Mouse (Mus musculus) kidney, postnatal 0 days (tissue): ENCODE measurements around the gene Il20rb. TPM values are rescaled to one million over a fixed set of nuclear protein-coding genes. Genes with fewer than 3 reads are reported as not detected.

Experiments
- ATAC-seq: fragments of 200-750 bp; cut with Nextera tagmentation; replicated peaks from 2 replicates; pipeline ENCODE4 v1.8.0; 2017; ENCODE audit warnings: low read depth, moderate number of reproducible peaks, moderate TSS enrichment, moderate library complexity; ENCODE audit not compliant: low FRiP score
- DNase-seq: peaks from one replicate; pipeline ENCODE4 v3.0.0-alpha.2; 2016; ENCODE audit warnings: low spot score
- H3K27ac ChIP-seq: fragments of 300-500 bp; sonication (generic); 2 replicates; pipeline ENCODE4 v1.5.1; 2014; ENCODE audit warnings: mild to moderate bottlenecking
- H3K27me3 ChIP-seq: fragments of 300-500 bp; sonication (generic); 2 replicates; pipeline ENCODE4 v1.6.1; 2014; ENCODE audit warnings: low read length, mixed read lengths; ENCODE audit not compliant: insufficient read depth
- H3K36me3 ChIP-seq: fragments of 300-500 bp; sonication (generic); 2 replicates; pipeline ENCODE4 v1.6.1; 2014; ENCODE audit warnings: low read length, mixed read lengths; ENCODE audit not compliant: insufficient read depth
- H3K4me1 ChIP-seq: fragments of 300-500 bp; sonication (generic); replicated peaks from 2 replicates; pipeline ENCODE4 v1.6.1; 2014; ENCODE audit warnings: antibody characterized with exemption, low read length, mixed read lengths; ENCODE audit not compliant: insufficient read depth
- H3K4me2 ChIP-seq: fragments of 300-500 bp; sonication (generic); 2 replicates; pipeline ENCODE4 v1.6.1; 2014; ENCODE audit warnings: mild to moderate bottlenecking, low read length, moderate library complexity, mixed read lengths
- H3K4me3 ChIP-seq: fragments of 300-500 bp; sonication (generic); replicated peaks from 2 replicates; pipeline ENCODE4 v1.5.1; 2014; ENCODE audit warnings: low read depth, low read length
- H3K9ac ChIP-seq: fragments of 300-500 bp; sonication (generic); 2 replicates; pipeline ENCODE4 v1.6.1; 2014; ENCODE audit warnings: low read depth, low read length
- H3K9me3 ChIP-seq: fragments of 300-500 bp; sonication (generic); replicated peaks from 2 replicates; pipeline ENCODE4 v1.6.1; 2016; ENCODE audit warnings: low read length, inconsistent platforms, mixed read lengths
- CTCF ChIP-seq: IDR thresholded peaks from 2 replicates; pipeline ENCODE4 v1.5.1; 2016; ENCODE audit warnings: antibody characterized with exemption, low read depth, mild to moderate bottlenecking, moderate library complexity
- WGBS: fragments of 180-500 bp; shearing (Covaris S2); extraction: QIAGEN DNeasy Blood & Tissue Kit; methylation state at CpG from one replicate; pipeline ENCODE4 v1.1.7; 2014; 5-methylcytosine and 5-hydroxymethylcytosine counted together
- polyA plus RNA-seq: library from polyadenylated mRNA; unstranded; fragments of >200 nt; fragmentation: Nextera tagmentation; extraction: Ambion mirVana; gene quantifications from 2 replicates; pipeline ENCODE4 v1.2.1, GENCODE M21; 2015

The Il20rb gene
- polyA plus RNA-seq, 1 experiment from 2014 or later, result 1.7 TPM

DNA sequence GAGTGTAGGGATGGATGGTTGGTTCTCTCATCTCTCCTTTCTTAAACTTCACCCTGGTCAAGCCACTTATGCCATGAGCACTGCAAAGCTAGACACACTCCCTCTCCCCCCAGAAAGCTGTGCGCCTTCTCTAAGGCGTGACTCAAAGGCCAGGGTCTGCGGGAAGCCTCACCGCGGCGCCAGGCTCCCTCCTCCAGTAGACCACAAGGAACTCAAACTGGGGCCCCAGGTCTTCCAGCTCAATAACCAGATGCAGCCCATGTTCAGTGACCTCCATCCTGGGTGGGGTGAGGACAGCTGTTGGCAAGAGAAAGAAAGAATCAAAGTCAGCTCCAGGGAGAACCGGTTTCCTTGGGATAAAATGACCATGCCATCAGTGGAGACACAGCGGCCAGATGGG is 18.4 kb downstream of the Il20rb start:
- DNase-seq (no peak), ATAC-seq (no peak)
- whole genome bisulfite sequencing, result 97% methylated on average over 8 of the region's 8 CpGs
- Histone ChIP-seq H3K9ac (no peak overlapping the region), H3K27ac (no peak overlapping the region), H3K36me3 (0 out of 2 replicates have a peak, but pooled peaks cover 5% of the 10 kb centered on the region), H3K27me3 (no peaks in the 10 kb centered on the region), H3K9me3 (no peaks in the 10 kb centered on the region), H3K4me2 (no peak overlapping the region), H3K4me3 (no peak overlapping the region), H3K4me1 (no peaks in the 10 kb centered on the region)
- TF ChIP-seq CTCF, result no peak

DNA sequence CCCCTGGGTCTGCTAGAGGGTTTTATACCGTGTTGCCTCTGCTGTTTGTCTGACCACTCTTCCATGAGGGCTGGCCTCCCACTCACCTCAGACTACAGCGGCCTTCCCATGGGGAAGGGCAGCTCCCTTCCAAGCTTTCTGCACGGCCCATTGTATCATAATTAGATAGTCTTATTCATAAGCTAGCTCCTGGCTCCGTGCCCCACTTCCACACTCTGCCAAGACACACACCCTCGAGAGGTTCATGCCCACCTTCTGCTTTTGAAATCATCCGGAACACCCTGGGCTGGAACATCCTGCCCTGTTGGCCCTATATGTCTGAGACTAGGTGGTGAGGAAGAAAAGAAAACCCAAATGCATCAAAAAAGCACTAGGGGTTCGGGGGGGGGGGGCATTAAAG is 18.9 kb downstream of the Il20rb start:
- Histone ChIP-seq H3K4me3 (no peak overlapping the region), H3K9ac (no peak overlapping the region), H3K36me3 (0 out of 2 replicates have a peak, but pooled peaks cover 5% of the 10 kb centered on the region), H3K4me2 (no peak overlapping the region), H3K9me3 (no peaks in the 10 kb centered on the region), H3K27ac (no peak overlapping the region), H3K4me1 (no peaks in the 10 kb centered on the region), H3K27me3 (no peaks in the 10 kb centered on the region)
- no peak for DNase-seq
- ATAC-seq, result no peak
- WGBS, result 67% methylated on average over 7 of the region's 7 CpGs
- no peak for TF ChIP-seq CTCF

DNA sequence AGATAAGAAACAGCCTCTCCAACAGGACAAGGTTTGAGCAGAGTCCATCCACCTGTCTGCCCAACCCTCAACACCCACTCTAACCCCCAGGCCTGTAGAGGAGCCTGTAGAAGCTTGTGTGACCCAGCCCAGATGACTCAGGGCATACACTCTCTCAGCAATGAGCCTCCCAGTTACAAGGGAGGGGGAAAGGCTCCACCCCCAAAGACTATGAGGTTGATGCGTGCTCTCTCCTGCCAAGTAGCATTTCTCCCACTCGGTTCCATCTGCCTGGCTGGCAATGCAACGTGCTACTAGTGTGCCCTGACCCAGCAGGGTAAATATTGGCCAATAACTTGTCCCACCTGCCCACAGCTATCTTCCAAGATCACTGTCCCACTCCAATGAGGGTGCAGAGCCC is 19.8 kb downstream of the Il20rb start:
- 70% methylated on average over 3 of the region's 3 CpGs for WGBS
- no peaks in the 10 kb centered on the region for H3K9me3 ChIP-seq
- H3K9ac ChIP-seq, result no peak overlapping the region
- DNase-seq (no peak), ATAC-seq (no peak)
- H3K4me2 ChIP-seq, result no peak overlapping the region
- no peaks in the 10 kb centered on the region for H3K27me3 ChIP-seq
- no peak for TF ChIP-seq CTCF
- H3K36me3 ChIP-seq, result 0 out of 2 replicates have a peak, but pooled peaks cover 5% of the 10 kb centered on the region
- H3K27ac ChIP-seq, result no peak overlapping the region
- H3K4me3 ChIP-seq, result no peak overlapping the region
- H3K4me1 ChIP-seq, result no peaks in the 10 kb centered on the region

DNA sequence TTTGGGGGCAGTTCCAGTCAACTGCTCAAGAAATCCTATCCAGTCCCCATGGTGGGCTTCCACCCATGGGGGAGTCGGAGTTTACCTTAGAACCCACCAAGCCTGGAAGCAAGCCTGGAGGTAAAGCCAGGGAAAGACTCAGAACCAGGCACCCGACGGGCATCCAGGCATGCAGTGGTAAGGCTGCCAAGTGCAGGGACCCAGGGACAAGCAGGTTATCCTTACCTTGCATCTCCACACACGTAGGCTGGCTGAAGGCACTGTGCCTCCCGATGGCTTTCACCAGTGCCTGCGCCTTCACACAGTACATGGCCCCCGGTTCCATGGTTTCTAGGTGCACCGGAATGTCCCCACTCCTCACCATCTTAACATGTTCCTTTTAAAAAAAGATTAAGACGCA is 20.6 kb downstream of the Il20rb start:
- Histone ChIP-seq H3K4me2 (no peak overlapping the region), H3K4me3 (no peak overlapping the region), H3K9ac (no peak overlapping the region), H3K27ac (no peak overlapping the region), H3K27me3 (no peaks in the 10 kb centered on the region), H3K4me1 (no peaks in the 10 kb centered on the region), H3K36me3 (0 out of 2 replicates have a peak, but pooled peaks cover 5% of the 10 kb centered on the region), H3K9me3 (no peaks in the 10 kb centered on the region)
- TF ChIP-seq CTCF, result no peak
- DNase-seq (no peak), ATAC-seq (no peak)
- WGBS, result 91% methylated on average over 9 of the region's 9 CpGs

- Histone ChIP-seq H3K36me3 (0 out of 2 replicates have a peak, but pooled peaks cover 5% of the 10 kb centered on the region), H3K4me2 (no peak overlapping the region), H3K4me3 (no peak overlapping the region), H3K27me3 (no peaks in the 10 kb centered on the region), H3K9me3 (no peaks in the 10 kb centered on the region), H3K9ac (no peak overlapping the region), H3K4me1 (no peaks in the 10 kb centered on the region), H3K27ac (no peak overlapping the region)
- DNase-seq (no peak), ATAC-seq (no peak)
- WGBS, result 75% methylated on average over 5 of the region's 5 CpGs
- TF ChIP-seq CTCF, result no peak
These were observed 21.2 kb downstream of the Il20rb start for GRCm38 (mm10) chr9:100465380-100465779.

GRCm38 (mm10) chr9:100463771-100464170 is 22.8 kb downstream of the Il20rb start:
- Histone ChIP-seq H3K36me3 (0 out of 2 replicates have a peak, but pooled peaks cover 5% of the 10 kb centered on the region), H3K9me3 (no peaks in the 10 kb centered on the region), H3K4me3 (no peak overlapping the region), H3K27ac (no peak overlapping the region), H3K27me3 (no peaks in the 10 kb centered on the region), H3K9ac (no peak overlapping the region), H3K4me2 (no peak overlapping the region), H3K4me1 (no peaks in the 10 kb centered on the region)
- ATAC-seq (no peak), DNase-seq (no peak)
- WGBS, result 73% methylated on average over 2 of the region's 2 CpGs
- no peak for TF ChIP-seq CTCF

DNA sequence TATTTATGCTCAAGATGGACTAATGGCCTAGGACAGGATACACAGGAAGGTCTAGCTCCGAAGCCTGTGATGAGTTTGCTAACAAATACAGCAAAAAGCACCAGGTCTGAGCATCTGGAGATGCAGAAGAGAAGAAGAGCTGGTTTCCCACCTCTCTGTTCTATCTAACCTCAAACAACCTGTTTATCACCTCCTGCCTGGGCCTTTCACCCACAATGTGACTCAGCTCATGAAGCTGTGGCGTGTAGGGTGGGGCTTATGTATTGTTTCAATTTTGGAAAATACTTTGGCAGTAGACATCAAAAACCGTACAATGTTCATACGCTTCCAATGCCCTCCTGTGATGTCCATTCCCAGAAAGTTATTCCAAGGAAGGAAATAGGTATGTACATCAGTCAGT is 24.5 kb downstream of the Il20rb start:
- Histone ChIP-seq H3K27me3 (no peaks in the 10 kb centered on the region), H3K27ac (no peak overlapping the region), H3K9me3 (no peaks in the 10 kb centered on the region), H3K4me2 (no peak overlapping the region), H3K4me1 (no peaks in the 10 kb centered on the region), H3K4me3 (no peak overlapping the region), H3K36me3 (0 out of 2 replicates have a peak, but pooled peaks cover 5% of the 10 kb centered on the region), H3K9ac (no peak overlapping the region)
- TF ChIP-seq CTCF, result no peak
- DNase-seq, result no peak
- WGBS, result 85% methylated on average over 4 of the region's 4 CpGs
- ATAC-seq, result no peak
